Mouse (Mus musculus) cerebellum, postnatal 4 days (tissue): Measurements from ENCODE around the gene Dmac1.
"Not testable (repeated sequence)": the region's sequence is repeated elsewhere in the genome, so short reads cannot be mapped to it uniquely, and the experiment has no call there.

Source experiments
- DNase-seq, 2 experiments: peaks; one replicate each; pipeline ENCODE4 v3.0.0; 2022; ENCODE audit warnings: low spot score in 2 of 2, mixed read lengths in 1 of 2

Dmac1 gene

GRCm38 (mm10) chr4:75278197-75279175, at the start of gene Dmac1:
Gene Dmac1, minus strand, starts transcription at chr4:75278305.
- peak; percentile 90 to 96 for DNase-seq

DNA sequence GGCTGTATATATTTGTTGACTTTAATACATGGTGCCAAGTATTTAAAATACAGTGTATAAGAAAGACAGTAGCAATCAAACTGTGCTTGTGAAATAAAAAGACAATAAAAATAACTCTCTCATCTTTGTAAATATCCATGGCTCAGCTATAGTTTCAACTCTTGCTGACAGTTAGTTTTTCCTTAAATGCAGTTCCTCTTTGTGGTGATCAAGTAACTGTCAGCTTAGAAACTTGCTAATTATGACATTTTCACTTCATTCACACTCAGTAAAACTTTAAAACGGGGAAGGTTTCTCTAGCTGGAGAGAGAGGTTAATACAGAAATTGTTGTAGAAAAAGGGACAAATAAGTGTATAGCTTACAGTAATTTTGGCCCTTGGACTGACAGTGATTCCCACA, 37.3 kb upstream of the Dmac1 start:
- DNase-seq, result no peak

GRCm38 (mm10) chr4:75315007-75315406, 36.9 kb upstream of the Dmac1 start:
- no peak for DNase-seq

DNA sequence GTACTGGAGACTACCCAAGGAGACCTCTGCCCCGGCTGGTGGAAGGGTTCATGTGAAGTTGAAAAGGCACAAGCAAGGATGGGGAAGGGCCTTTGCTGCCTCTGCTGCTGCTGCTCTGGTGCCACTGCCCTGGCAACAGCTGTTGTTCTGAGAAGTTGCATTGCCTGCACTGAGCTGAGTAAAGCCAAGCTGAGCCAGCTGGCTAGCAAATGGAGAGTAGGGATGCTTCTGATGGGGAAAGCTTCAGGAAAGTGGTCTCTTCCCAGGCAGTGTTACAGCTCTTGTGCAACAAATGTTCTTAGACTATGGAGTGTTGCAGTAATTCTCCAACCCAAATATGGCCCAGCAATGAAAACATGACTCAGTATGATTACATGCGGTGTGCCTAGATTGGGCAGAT, 33.8 kb upstream of the Dmac1 start:
- DNase-seq, result no peak

DNA sequence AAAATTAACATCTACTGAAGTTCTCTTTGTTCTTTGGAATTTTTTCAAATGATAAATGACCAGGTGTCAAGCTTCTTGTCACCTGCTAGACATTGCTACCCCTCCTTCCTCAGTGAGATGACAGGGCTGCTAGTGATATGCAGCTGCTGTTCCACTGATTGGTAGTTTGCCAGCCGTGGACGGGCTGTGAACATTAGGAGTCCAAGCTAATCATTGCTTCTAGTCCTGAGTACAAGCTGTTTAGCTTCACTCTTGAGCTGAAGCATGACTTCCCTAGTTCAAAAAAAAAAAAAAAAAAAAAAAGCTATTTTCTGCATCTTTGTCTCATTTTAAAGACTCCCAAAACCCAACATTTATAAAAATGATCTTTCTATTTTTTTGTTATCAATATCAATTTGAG, 33.2 kb upstream of the Dmac1 start:
- no peak for DNase-seq

- DNase-seq, result no peak
These were observed 22.3 kb upstream of the Dmac1 start for GRCm38 (mm10) chr4:75300205-75300972.

- DNase-seq, result no peak
These were observed 14.2 kb upstream of the Dmac1 start for GRCm38 (mm10) chr4:75292315-75292714.

GRCm38 (mm10) chr4:75291142-75291541, 13.0 kb upstream of the Dmac1 start:
- no peak for DNase-seq

GRCm38 (mm10) chr4:75277467-75278196, 473 bp downstream of the Dmac1 start:
- no peak for DNase-seq

GRCm38 (mm10) chr4:75275737-75276136, 2.4 kb downstream of the Dmac1 start:
- no peak for DNase-seq

- no peak for DNase-seq
These were observed 10.2 kb downstream of the Dmac1 start for GRCm38 (mm10) chr4:75267866-75268265.

- DNase-seq, result no peak
These were observed 11.1 kb downstream of the Dmac1 start for GRCm38 (mm10) chr4:75266773-75267550.

DNA sequence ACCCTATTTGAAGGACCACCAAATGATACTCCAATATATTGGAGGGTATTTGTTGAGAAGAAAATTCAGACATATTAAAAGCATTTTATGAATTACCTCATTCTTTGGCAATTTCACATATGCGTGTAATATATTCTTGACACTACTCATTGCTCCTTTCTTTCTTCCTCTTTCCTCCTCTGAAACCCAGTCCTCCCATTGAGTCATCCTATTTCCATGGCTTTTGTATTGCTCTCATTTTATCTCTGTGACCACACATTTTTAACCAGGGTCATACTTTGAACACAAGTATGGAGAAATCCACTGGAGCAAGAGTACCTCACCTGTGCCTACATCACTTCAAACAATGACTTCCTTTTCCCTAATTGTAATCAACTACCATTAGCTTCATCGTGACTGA, 13.9 kb downstream of the Dmac1 start:
- DNase-seq, result no peak

DNA sequence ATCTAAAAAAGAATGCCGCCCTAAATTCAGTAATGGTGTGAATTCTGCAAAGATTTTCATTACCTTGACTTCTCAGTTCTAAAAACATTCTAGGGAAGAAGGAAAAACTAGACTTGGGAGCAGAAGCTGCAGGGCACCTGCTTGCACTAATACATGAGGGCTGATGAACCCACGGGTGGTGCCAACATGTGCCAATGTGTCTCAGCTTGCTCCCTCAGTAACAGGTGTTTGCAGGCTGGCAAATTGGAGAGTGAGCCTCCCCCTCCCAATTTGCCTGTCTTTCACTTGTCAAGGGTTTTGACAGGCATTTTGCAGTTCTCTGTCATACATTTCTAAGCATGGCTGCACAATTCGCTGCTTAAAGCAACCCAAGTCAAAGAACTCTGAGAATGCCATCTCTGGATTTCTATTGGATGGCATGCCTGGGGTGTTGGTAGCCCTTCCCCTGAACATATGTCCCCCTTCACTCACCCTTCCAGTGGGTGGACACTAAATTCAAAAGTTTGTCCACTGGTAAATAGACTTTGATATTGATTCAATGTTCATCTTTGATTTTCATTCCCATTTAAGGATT, 14.5 kb downstream of the Dmac1 start:
- DNase-seq, result no peak

DNA sequence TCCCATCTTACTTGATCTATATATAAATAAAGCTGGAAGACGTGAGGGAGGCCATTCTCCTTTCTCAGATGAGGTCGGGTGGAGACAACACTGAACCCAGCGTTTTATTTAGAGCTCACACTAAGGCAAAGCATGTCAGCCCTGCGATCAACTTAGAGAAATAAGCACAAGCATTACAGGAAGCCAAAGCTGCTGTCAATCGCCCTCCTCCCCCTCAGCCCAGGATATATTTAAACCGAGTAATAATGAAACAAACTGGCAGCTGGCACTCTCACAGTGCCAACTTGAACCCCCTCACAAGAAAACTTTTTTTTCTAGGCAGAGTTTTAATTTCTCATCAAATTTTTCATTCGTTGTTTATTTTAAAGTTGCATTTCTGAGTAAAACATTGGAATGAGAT, 15.7 kb downstream of the Dmac1 start:
- no peak for DNase-seq

DNA sequence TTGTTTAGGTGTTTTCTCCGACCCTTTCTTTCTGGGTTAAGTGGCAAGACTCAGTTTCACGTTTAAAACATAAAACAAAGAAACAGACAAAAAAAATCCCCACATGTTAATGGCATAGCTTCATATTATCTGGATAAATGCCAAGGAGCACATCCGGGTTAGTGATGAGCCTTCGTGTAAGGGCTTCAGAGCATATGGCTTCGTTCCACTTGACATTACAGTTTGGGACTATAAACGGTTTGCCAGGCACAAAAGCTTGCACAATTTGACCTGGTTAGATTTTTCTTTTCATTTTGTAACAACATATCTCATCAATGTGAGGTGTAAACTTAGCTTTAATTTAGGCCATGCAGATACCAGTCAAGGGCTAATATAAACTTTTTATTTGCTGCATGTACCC, 17.9 kb downstream of the Dmac1 start:
- DNase-seq, result no peak

GRCm38 (mm10) chr4:75259447-75259846, 18.7 kb downstream of the Dmac1 start:
- no peak for DNase-seq

- DNase-seq, result not testable (repeated sequence)
These were observed 43.5 kb downstream of the Dmac1 start for GRCm38 (mm10) chr4:75234602-75235001.
